Mouse (Mus musculus) layer of hippocampus, adult 11-12 months (tissue): Measurements from ENCODE around the gene Gm20388.

Experiments used
- DNase-seq: peaks from one replicate; pipeline ENCODE4 v3.0.0; 2022; ENCODE audit warnings: low spot score

Gm20388 gene

GRCm38 (mm10) chr8:122198378-122199025, 2287.9 kb downstream of the Gm20388 start:
- DNase-seq = no peak

GRCm38 (mm10) chr8:122199191-122199590, 2288.6 kb downstream of the Gm20388 start:
- no peak for DNase-seq

DNA sequence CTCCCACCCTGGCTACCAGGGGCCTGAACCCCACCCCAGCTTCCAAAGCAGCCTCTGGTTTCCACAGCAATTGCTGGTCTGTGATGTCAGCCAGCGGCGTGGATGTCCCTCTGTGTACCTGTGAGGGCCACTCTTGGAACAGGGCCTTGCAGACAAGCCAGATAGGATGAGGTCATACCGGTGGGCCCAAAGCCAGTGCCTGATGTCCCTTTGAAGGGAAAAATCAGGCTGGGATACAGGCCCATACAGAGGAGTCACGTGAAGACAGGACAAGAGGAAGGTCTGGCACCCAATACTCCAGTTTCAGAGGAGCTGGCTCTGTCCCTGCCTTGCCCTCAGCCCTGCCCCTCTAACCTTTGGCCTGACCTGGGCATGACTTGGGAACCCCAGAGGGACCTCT, 2289.2 kb downstream of the Gm20388 start:
- no peak for DNase-seq

- no peak for DNase-seq
Measured at GRCm38 (mm10) chr8:122211591-122211990, 2300.9 kb downstream of the Gm20388 start.

DNA sequence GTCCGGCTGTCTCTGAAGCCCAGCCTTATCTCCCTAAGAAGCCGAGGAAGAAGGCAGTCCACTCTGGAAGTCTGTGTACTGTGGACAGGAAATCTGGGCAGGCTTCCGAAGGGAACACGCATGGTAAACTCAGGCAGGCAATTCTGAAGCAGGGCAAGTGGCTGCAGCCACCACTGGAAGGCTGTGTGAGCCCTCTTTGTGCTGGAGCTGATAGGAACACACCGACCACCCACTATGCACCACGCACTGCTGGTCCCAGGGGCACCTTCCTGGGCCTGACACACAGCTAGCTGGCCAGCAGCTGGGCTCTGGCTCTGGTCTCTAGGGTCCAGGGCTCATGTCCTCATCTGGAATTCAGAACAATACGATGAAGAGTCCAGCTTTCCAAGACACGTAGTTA, 2305.0 kb downstream of the Gm20388 start:
- DNase-seq = no peak

DNA sequence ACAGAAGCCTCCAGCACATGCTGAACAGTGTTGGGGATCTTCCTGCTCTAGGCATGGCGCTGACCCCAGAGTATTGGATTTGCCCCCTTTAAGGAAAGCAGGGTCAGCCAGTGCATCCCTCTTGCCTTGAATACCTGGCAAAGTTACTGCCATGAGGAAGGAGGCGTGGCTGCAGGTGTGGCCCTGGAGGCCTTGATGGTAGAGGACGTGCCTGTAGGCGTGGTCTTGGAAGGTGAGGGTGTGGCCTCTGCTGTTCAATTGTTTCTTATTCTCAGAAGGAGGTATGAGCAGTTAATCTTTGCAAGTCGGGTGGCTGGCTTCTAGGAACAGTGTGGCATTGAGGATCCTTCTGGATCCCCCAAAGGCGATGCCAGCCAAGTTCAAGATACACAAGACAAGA, 2305.8 kb downstream of the Gm20388 start:
- no peak for DNase-seq

DNA sequence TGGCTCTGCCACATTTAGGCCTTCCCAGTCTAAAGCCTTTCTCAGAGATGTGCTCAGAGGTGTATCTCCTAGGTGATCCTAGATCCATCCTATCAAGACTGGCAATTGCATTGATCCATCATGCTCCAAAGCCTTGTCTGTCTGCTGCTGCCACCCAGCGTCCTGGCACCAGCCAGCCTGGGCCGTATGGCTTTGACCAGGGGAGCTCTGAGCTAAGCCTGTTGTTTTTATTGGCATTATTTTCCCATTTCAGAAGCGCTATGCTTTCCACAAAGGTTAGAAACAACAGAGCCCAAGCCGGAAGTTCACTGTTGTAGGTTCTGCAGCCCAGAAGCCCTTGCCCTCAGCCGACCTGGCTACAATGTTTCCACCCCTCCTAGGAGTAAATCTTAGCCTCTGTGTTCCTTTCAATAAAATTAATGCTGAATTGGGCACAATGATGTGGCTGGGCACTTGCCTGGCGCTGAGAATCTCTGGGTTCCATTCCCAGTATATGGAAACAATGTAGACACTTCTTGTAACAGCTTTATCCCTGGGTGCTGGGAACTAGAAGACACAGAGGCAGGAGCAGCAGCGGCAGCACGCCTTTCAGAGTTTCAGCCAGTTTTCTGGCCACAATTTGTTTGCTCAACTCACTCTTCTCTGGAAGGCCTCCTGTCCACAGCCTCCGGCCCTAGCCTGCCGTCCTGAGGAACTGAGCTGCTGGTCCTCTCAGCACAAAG, 2307.0 kb downstream of the Gm20388 start:
- DNase-seq = no peak

- peak; percentile 51 for DNase-seq
Measured at GRCm38 (mm10) chr8:122223976-122224649, 2313.5 kb downstream of the Gm20388 start.

DNA sequence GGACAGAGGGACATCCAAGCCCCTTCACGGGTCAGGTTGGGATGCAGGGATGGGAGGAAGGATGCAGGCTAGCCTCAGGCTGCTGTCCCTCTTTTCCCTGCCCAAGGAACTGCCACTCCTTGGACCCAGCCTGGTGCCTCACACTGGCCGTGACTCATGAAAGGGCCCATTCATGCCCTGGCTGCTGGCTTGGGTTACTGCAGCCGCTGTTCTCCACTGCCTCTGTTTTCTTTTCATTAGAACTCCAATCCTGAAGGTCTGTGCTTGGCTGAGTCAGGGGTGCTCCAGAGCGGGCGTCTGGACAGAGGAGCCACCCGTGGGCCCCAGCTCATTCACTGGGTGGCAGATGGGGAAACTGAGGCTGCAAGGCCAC, 2314.0 kb downstream of the Gm20388 start:
- peak; percentile 48 for DNase-seq

- DNase-seq = no peak
Measured at GRCm38 (mm10) chr8:122225446-122225845, 2314.8 kb downstream of the Gm20388 start.

DNA sequence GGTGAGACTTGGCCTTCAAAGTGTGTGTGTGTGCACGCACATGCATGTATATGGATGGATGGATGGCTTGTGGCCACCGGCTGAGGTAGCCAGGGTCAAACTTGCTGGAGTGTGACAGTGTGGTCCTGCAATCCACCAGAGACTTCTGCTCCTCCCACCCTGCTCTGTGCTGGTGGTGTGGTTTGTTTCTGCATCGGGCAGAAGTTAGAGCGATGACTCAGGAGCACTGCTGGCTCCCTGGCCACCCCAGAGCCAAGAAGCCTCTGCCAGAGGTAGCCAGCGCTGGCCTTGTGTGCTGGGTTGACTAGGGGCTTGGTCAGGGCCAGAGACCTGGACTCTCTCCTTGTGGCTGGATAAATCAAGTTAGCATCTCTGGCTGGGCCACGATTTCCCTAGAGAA, 2316.7 kb downstream of the Gm20388 start:
- no peak for DNase-seq

DNA sequence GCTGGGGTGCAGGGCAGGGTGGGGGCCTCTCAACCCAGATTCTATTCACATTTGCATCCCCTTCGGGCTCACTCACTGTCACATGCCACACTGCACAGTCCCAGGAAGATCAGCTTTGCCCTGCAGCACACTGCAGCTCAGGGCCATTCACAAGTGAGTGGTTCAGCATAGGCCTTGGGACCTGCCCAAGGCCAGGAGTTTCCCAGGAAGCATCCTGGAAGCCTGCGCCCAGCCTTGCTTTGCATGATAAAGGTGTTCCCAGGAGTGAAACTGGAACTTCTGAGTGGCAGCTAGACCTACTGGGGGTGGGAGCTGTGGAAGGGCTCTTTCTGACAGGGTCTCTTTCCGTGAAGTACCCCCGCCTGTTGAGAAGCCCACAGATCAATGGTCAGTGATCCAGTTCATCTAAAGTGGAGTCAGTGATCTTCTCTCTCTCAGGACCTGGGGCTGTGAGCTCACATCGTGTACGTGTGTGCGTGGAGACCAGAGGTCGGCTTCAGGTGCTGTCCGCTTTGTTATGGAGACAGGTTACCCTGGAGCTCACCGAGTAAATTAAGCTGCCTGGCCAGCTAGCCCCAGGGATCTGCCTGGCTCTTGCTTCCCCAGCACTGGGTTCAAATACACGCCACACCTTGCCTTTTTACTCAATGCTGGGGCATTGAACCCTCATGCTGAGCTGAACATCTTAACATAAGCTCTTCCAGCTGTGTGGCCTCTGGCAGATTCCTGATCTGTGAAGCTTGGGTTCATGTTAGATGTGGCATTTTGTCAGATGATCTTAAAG, 2318.3 kb downstream of the Gm20388 start:
- no peak for DNase-seq

DNA sequence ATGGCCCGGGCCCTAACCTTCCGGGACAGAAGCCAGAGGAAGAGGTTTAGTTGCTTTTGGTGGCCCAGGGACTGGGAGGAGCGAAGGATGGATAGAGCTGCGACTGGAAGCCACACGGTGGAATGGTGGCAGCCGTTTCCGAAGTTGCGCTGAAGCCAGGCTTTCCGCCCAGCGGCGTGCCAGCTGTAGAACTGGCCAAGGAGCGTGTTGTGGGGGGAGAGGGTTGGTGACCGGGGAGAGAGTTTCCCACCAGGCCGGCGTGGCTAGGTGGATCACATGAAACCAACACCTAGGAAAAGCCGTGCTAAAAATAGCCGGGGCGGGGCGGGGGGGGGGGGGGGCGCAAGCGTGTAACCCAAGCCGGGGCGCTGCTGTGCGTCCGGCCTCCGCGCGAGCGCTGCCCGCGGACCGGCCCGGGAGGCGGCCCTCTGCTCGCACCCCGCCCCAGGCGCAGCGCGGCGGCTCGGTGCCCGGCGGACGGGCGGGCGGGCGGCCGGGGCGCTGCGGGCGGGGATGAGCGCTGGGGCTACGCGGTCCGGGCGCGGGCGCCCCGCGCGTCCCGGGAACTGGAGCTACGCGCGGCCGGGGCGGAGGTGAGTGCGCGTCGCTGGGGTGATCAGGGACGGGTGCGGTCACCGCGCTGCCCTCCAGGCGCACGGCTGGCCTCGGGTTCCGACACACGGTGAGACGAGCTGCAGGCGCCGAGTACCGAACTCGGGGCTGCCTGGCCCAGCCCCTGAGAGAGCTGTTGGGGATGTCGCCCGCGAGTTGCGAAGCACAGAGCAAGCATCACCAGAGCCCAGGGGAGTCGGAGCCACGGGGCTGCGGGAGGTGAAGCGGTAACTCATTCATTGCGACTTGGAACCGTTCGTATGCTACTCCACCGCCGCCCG, 2319.4 kb downstream of the Gm20388 start:
- DNase-seq = no peak

DNA sequence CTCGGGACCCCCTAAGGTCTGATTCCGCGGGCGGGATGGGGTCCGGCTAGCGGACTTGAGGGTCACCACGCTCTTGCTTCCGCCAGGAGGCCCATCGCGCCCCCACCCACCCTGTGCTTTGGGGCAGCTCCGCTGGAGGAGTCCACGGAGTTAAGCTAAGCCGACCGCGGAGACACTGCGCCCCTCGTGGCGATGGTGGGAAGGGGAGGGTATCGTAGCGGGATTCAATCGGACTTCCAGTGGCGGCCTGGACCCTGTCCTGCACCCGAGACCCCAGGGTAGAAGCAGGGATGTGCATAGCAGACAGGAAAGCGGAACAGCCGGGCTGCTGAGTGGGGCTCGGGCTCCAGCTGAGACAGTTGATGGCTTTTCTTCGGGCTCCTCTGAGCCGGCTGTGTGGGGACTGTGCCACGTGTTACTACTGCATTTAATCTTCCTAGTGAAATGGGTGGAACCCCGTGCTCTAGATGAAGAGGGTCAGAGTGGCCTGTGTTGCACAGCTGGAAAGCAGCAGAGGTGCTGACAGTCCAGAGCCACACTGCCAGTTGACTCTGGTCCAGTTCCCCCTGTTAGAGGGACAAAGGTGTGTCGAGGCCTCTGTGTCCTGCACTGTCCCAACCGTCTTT, 2320.2 kb downstream of the Gm20388 start:
- DNase-seq = peak; percentile 73

GRCm38 (mm10) chr8:122234055-122234454, 2323.4 kb downstream of the Gm20388 start:
- peak; percentile 55 for DNase-seq

- no peak for DNase-seq
Measured at GRCm38 (mm10) chr8:122236521-122236920, 2325.9 kb downstream of the Gm20388 start.

DNA sequence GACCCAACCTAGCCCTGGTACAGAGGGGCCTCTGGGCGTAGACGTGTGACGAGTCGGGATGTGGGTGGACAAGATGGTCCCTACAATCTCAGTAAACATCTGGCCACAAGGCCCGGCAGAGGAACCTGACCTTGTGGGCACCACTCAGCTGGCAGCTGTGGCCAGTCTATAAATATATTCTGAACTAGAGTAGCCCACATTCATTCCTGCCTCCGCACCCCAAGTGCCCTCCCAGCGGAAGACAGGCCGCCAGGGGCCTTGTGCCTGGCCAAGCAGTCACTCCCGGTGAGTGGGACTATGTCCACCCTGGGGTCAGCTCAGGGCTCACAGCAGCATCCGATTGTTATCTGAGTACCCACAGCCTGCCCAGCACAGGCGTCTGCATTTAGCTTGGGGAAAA, 2327.6 kb downstream of the Gm20388 start:
- DNase-seq = no peak

DNA sequence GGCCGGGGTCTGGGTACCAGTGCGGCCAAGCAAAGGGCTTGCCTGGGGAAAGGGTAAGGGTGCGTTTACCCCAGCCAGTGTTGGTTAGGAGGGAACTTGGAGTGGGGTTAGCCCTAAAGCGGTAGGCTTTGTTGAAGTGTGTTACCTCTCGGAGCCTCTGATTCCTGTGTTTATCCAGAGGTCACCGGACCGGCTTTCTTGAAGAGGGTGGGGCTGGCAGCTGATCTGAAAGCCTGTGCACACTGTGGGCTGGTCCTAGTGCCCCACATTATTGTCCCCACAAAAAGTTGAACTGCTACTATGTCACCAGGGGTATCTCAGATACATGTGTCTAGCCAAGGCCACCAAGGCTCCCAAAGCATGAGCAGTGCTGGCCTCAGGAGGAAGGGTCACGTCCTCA, 2328.1 kb downstream of the Gm20388 start:
- no peak for DNase-seq

GRCm38 (mm10) chr8:122240241-122241026, 2329.8 kb downstream of the Gm20388 start:
- DNase-seq = no peak

- DNase-seq = no peak
Measured at GRCm38 (mm10) chr8:122243310-122243709, 2332.7 kb downstream of the Gm20388 start.
